Mouse (Mus musculus) activated CD4-positive, CD25-positive, alpha-beta regulatory T cell, adult 9 weeks (primary cell): Measurements from ENCODE around the gene Yae1d1. TPM values are rescaled to one million over a fixed set of nuclear protein-coding genes. Genes with fewer than 3 reads are reported as not detected.

Experiments used
- polyA plus RNA-seq: library from polyadenylated mRNA; unstranded; fragments of 100-300 nt; shearing (Covaris generic); gene quantifications from one replicate; pipeline ENCODE4 v1.2.1, GENCODE M21; 2017

Yae1d1 gene
- 18.7 TPM for polyA plus RNA-seq

DNA sequence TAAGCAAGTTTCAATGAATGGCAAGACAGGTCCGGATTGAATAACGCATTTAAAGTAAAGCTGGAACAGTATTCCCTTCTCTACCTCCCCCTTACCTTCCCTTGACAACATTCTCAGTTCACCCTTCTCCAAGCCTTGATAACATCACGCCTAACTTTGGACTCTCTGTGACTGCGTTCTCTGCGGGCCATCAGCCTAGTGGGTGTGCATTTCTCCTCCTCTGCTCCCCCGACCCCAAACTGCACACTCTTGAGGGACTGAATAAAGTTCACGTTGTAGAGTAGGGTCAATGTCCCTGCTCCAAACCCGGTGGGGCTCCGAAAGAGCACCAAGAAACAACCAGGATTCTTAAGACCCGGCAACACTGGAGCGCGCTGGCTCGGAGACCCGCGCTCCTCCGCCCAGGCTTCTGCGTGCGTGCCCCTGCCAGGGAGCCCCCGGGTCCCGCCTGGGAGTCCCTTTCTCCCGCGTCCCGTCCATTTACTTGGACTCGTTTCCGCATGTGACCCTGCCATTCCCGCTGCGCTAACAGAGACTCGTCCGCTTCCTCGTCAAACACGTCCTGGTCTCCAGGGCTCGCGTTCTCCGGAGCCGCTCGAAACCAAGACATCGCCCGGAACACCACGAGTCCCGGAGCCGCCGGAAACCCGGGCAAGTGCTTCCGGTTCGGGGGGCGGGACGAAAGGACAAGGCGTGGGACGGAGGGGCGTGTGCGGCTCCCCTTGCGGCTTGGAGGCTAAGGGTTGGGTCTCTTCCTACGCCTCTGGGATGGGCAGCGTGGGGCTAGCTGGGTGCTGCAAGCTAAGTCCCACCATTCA is at the start of gene Yae1d1:
Yae1d1 (minus strand) TSS at position 653 of the 818 bp plus-strand sequence.

GRCm38 (mm10) chr13:17944078-17944917 is 48.9 kb downstream of the Yae1d1 start, which contains the start of gene Rala:
TSS of gene Rala (minus strand) at chr13:17944239.

Other genes with a start within 250 kb of the Yae1d1 start
- 9.5 TPM for gene Cdk13, start 188.3 kb downstream of the Yae1d1 start, polyA plus RNA-seq
- 6.0 TPM for gene Rala, start 49.1 kb downstream of the Yae1d1 start, polyA plus RNA-seq